Mouse (Mus musculus): ENCODE measurements at regions not wholly inside any gene's neighbourhood (a gene's known extent, or its start where the extent isn't known, plus 50 kb on each side); places are given as distances from the start of the nearest gene placed in this dataset.

DNA sequence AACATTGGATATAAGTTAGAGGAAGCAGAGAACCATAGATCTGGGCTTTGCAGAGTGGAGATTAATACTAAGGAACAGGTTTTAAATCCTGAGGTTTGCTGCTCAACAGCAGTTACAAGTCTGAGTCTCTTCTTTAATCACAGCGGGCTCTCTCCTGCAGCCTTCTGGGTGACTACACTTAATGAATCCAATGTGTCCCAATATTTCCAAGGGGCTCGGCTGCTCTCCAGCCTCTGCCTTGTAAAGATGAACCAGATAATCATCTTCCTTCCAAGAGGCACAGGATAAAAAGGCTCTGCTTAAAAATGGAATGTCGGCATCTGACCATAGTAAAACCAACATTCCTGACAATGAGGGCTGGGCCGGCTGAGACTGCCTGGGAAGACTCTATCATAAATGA is 251.6 kb downstream of the Hs3st3b1 start:
- TF ChIP-seq CTCF (IDR thresholded peaks at IDR 0.05; ENCODE audit: insufficient read depth, low read depth, low read length) = no peak
- TF ChIP-seq POLR2A (IDR thresholded peaks at IDR 0.05; ENCODE audit: insufficient read depth, low read depth, low read length) = no peak

All from olfactory bulb, adult 2 months (tissue).